Mouse (Mus musculus) heart, adult 18-20 months (tissue): ENCODE measurements around the gene Zdhhc23. TPM values are rescaled to one million over a fixed set of nuclear protein-coding genes. Genes with fewer than 3 reads are reported as not detected.

Source experiments
- microRNA-seq, 2 experiments: library from miRNA; unstranded; fragments of <30 nt; microRNA quantifications; one replicate each; pipeline ENCODE4 v1.2.0; 2022
- total RNA-seq, 2 experiments: library from RNA; stranded (reverse); gene quantifications; 2 replicates each; pipeline ENCODE4 v1.2.3; 2021

Zdhhc23 gene
- total RNA-seq, 2 experiments from 2014 or later = 0.27 to 0.95 TPM

Small RNA genes within 50 kb of the gene (microRNA-seq; reads per million reads assigned to microRNA genes)
- gene Mir3470b = 0 reads per million in 2 experiments

Other genes with a start within 250 kb of the Zdhhc23 start
- not detected for gene Drd3, start 225.8 kb downstream of the Zdhhc23 start, total RNA-seq
- 1 to 10 TPM; 1.7 to 2.4 TPM for gene Ccdc191, start 90.0 kb downstream of the Zdhhc23 start, total RNA-seq
- gene Qtrt2, start 53.0 kb downstream of the Zdhhc23 start, total RNA-seq = 10 to 100 TPM in 1 of 2 experiments, 1 to 10 TPM in 1; 9.9 to 13.0 TPM
- under 1 TPM; 0.30 to 0.69 TPM for gene Gramd1c, start 83.6 kb upstream of the Zdhhc23 start, total RNA-seq
- 10 to 100 TPM; 24.7 to 27.8 TPM for gene Atp6v1a, start 159.9 kb upstream of the Zdhhc23 start, total RNA-seq
- 10 to 100 TPM; 54.6 to 55.7 TPM for gene Naa50, start 160.0 kb upstream of the Zdhhc23 start, total RNA-seq
- 10 to 100 TPM; 15.9 to 16.6 TPM for gene Usf3, start 193.5 kb upstream of the Zdhhc23 start, total RNA-seq